Mouse (Mus musculus) G1E (cell line): ENCODE data around the gene Sec14l3. TPM values are rescaled to one million over a fixed set of nuclear protein-coding genes. Genes with fewer than 3 reads are reported as not detected.
"Not testable (repeated sequence)": the region's sequence is repeated elsewhere in the genome, so short reads cannot be mapped to it uniquely, and the experiment has no call there.

ENCODE experiments used
- ATAC-seq: 2 replicates; pipeline ENCODE4 v1.8.0; 2016; ENCODE audit warnings: mild to moderate bottlenecking; ENCODE audit not compliant: insufficient number of reproducible peaks, poor library complexity, low FRiP score, severe bottlenecking; ENCODE audit errors: extremely low read depth
- DNase-seq: peaks from one replicate; pipeline ENCODE4 v3.0.0; 2012; ENCODE audit warnings: low spot score
- H3K27me3 ChIP-seq: 2 replicates; pipeline ENCODE4 v1.6.1; 2012; ENCODE audit warnings: mild to moderate bottlenecking, low read length, inconsistent platforms; ENCODE audit not compliant: insufficient read depth
- H3K36me3 ChIP-seq: replicated peaks from 2 replicates; pipeline ENCODE3; 2012; ENCODE audit warnings: mild to moderate bottlenecking, inconsistent platforms
- H3K4me1 ChIP-seq: 2 replicates; pipeline ENCODE4 v1.6.1; 2012; ENCODE audit warnings: low read depth, low read length, inconsistent platforms, mixed read lengths; ENCODE audit not compliant: insufficient read depth
- H3K4me3 ChIP-seq: 2 replicates; pipeline ENCODE4 v1.5.1; 2012; ENCODE audit warnings: low read depth, mild to moderate bottlenecking, inconsistent platforms, low read length, moderate library complexity, mixed read lengths
- H3K9me3 ChIP-seq: replicated peaks from 2 replicates; pipeline ENCODE4 v1.6.1; 2012; ENCODE audit warnings: inconsistent platforms
- CTCF ChIP-seq: IDR thresholded peaks from 2 replicates; pipeline ENCODE4 v1.5.1; 2012; ENCODE audit warnings: low read depth, low read length, inconsistent platforms, mixed read lengths
- GATA1 ChIP-seq: IDR thresholded peaks from 2 replicates; pipeline ENCODE4 v1.6.1; 2012; ENCODE audit warnings: borderline replicate concordance, low read length, inconsistent platforms, mixed read lengths
- GATA2 ChIP-seq: IDR thresholded peaks from 2 replicates; pipeline ENCODE4 v1.6.1; 2012; ENCODE audit warnings: low read depth, low read length, inconsistent platforms, borderline replicate concordance
- POLR2AphosphoS5 ChIP-seq: IDR thresholded peaks from 2 replicates; pipeline ENCODE4 v1.6.1; 2012; ENCODE audit warnings: low read depth, low read length, inconsistent platforms; ENCODE audit not compliant: insufficient replicate concordance
- TAL1 ChIP-seq: conservative IDR thresholded peaks from 2 replicates; pipeline ENCODE4 v1.6.1; 2012; ENCODE audit warnings: low read depth, low read length, inconsistent platforms, mixed read lengths
- polyA plus RNA-seq: library from polyadenylated mRNA; stranded (reverse); fragments of >175 nt; gene quantifications from 2 replicates; pipeline ENCODE4 v1.2.3, GENCODE M21; 2012
- total RNA-seq, 2 experiments: library from RNA; stranded (forward) in 1 of 2; stranded (reverse) in 1 of 2; fragments of 200-1000 nt in 1 of 2; fragments of >200 nt in 1 of 2; fragmentation: Nextera tagmentation in 1 of 2; gene quantifications; 2 replicates each; pipeline ENCODE4 v1.2.3; 2014 to 2017

Gene Sec14l3
- total RNA-seq (2014; fragmentation: Nextera tagmentation) (not detected in 2 replicates), total RNA-seq (2017) (0.11 TPM in 1 of 2 replicates, not detected in the other), polyA plus RNA-seq (not detected in 2 replicates)

DNA sequence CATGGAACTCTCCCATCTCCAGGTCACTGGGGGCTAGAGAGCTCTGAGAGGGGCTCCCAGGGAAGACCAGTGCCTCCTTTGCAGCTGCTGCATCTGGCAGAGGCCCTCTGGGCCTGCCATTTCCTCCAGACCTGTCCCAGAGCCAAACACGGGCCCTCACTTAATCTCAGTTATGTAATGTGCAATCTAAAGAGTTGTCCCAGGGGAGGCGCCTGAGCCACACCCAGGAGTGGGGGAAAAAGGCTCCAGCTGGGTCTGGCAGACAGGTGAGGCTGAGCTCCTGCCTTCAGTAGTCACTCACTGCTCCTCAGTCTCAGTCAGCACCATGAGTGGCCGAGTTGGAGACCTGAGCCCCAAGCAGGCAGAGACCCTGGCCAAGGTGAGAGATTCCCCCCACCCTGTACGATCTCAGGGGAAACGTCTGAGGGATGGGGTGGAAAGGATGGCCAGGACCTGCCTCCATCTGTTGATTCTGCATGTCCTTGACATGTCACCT, at the start of gene Sec14l3:
Sec14l3 (plus strand) TSS at position 215 of the 496 bp plus-strand sequence.
- Histone ChIP-seq H3K9me3 (no peaks in the 10 kb centered on the region), H3K36me3 (no peaks in the 10 kb centered on the region), H3K4me3 (no peak within 1 kb of the TSS), H3K4me1 (no peaks in the 10 kb centered on the region), H3K27me3 (peaks cover 26% of the 10 kb centered on the region)
- no peak for DNase-seq
- no peak for ATAC-seq
- TF ChIP-seq TAL1 = no peak
- TF ChIP-seq POLR2AphosphoS5 = no peak
- no peak for TF ChIP-seq GATA2
- no peak for TF ChIP-seq CTCF
- no peak for TF ChIP-seq GATA1

DNA sequence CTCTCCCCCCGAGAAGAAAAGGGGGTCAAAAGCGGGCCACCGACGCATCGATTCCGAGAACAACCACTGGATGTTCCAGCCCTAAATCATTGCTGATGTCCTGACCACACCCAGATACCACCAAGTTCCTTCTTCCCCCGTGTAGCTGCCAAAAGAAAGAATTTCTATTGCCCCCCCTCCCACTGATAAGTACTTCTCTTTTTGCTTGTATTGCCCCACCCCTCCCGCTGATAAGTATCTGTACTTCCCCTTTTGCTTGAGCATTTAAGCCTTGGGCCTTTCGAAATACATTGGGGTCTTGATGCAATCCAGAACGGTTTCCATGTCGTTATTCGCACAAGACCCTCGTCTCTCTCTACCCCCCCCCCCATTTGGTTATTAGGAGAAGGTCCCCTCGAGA, 48.8 kb upstream of the Sec14l3 start:
- H3K27me3 ChIP-seq, H3K4me3 ChIP-seq, DNase-seq, H3K4me1 ChIP-seq, H3K36me3 ChIP-seq, ATAC-seq: not testable (repeated sequence)
- peaks cover 18% of the 10 kb centered on the region for H3K9me3 ChIP-seq

GRCm38 (mm10) chr11:4022111-4022510, 42.5 kb upstream of the Sec14l3 start:
- ATAC-seq, DNase-seq, H3K4me3 ChIP-seq, H3K4me1 ChIP-seq, H3K36me3 ChIP-seq: not testable (repeated sequence)
- H3K27me3 ChIP-seq = peaks cover 11% of the 10 kb centered on the region
- peaks cover 12% of the 10 kb centered on the region for H3K9me3 ChIP-seq

GRCm38 (mm10) chr11:4023321-4023720, 41.3 kb upstream of the Sec14l3 start:
- H3K4me3 ChIP-seq = no peak overlapping the region
- no peaks in the 10 kb centered on the region for H3K4me1 ChIP-seq
- ATAC-seq = no peak

GRCm38 (mm10) chr11:4027066-4027465, 37.6 kb upstream of the Sec14l3 start:
- TF ChIP-seq POLR2AphosphoS5 (no peak), TAL1 (no peak), CTCF (no peak), GATA2 (no peak), GATA1 (no peak)
- Histone ChIP-seq H3K36me3 (no peaks in the 10 kb centered on the region), H3K9me3 (peaks cover 10% of the 10 kb centered on the region), H3K4me1 (no peaks in the 10 kb centered on the region), H3K27me3 (peaks cover 24% of the 10 kb centered on the region), H3K4me3 (no peak overlapping the region)
- ATAC-seq = no peak
- no peak for DNase-seq

More at GRCm38 (mm10) chr11:4023321-4023720, 41.3 kb upstream of the Sec14l3 start:
- Histone ChIP-seq H3K36me3 (no peaks in the 10 kb centered on the region), H3K9me3 (peaks cover 11% of the 10 kb centered on the region), H3K27me3 (peaks cover 11% of the 10 kb centered on the region)
- TF ChIP-seq POLR2AphosphoS5 = no peak
- no peak for TF ChIP-seq GATA1
- TF ChIP-seq GATA2 = no peak
- no peak for TF ChIP-seq TAL1
- no peak for TF ChIP-seq CTCF
- DNase-seq = no peak

DNA sequence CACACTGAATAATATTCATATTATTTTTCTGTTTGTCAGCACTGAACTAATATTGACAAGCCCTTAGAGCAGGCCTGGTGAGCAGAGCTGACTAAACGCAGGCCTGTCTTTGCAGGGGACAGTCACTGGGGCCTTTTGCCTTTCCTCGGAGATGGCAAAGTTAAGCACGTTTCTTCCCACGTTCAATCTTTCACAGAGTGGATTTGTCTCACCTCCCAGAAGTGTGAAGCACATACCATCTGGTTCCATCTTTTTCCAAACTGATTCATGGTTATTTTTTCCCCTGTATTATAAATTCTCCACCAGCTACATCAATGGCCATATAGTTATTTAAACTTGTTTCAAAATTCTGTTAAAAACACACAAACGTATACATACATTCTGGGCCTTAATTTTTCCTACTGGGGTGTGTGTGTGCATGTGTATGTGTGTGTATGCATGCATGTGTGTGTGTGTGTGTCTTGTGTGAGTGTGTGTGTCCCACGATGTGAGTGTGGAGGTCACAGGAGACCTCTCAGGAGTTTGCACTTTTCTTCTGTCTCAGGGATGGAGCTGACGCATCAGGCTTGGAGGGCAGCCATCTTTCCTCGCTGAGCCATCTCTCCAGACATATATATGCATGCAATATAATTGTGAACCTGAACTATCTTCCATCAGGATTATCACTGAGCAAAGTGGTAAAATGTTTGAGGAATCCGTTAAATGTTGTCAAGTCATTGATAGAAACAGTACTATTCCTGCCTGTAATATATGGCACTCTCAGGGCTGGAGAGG, 36.9 kb upstream of the Sec14l3 start:
- DNase-seq = no peak
- H3K9me3 ChIP-seq = peaks cover 4% of the 10 kb centered on the region
- peaks cover 24% of the 10 kb centered on the region for H3K27me3 ChIP-seq
- no peaks in the 10 kb centered on the region for H3K4me1 ChIP-seq
- no peaks in the 10 kb centered on the region for H3K36me3 ChIP-seq
- TF ChIP-seq CTCF (no peak), TAL1 (no peak), POLR2AphosphoS5 (no peak), GATA2 (no peak)
- H3K4me3 ChIP-seq = no peak overlapping the region
- ATAC-seq = no peak

DNA sequence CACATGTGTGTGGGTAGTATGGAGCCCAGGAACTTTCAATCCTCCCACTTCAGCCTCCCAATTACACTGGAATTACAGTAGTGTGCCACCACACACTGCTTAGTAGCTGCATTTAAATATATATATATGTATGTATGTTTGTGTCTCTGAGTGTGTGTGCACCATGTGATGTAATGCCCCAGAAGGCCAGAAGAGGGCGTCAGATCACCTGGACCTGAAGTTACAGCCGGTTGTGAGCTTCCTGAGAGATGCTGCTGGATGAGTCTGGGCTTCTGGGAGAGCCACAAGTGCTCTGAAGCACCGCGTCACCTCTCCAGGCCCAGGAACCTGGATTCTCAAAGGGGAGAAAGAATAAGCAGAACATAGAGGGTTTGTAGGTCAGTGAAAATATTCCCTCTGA, 35.3 kb upstream of the Sec14l3 start:
- H3K4me1 ChIP-seq = no peaks in the 10 kb centered on the region
- ATAC-seq (no peak), DNase-seq (no peak)
- TF ChIP-seq POLR2AphosphoS5 (no peak), GATA2 (no peak), GATA1 (no peak), CTCF (no peak), TAL1 (no peak)
- no peak overlapping the region for H3K4me3 ChIP-seq
- H3K27me3 ChIP-seq = peaks cover 22% of the 10 kb centered on the region
- H3K36me3 ChIP-seq = no peaks in the 10 kb centered on the region
- H3K9me3 ChIP-seq = no peaks in the 10 kb centered on the region
